Mouse (Mus musculus) intestine, embryonic 14.5 days (tissue): ENCODE results near the gene Kcnk1. TPM values are rescaled to one million over a fixed set of nuclear protein-coding genes. Genes with fewer than 3 reads are reported as not detected.
A peak's percentile ranks its signal among the peaks of the same experiment; 100 is the strongest.

Experiments
- ATAC-seq: fragments of 200-750 bp; cut with Nextera tagmentation; replicated peaks from 2 replicates; pipeline ENCODE4 v1.8.0; 2017; ENCODE audit warnings: low read depth, moderate number of reproducible peaks, moderate TSS enrichment, moderate library complexity; ENCODE audit not compliant: low FRiP score, low TSS enrichment
- DNase-seq: peaks from one replicate; pipeline ENCODE4 v3.0.0-alpha.2; 2018; ENCODE audit warnings: low spot score
- H3K27ac ChIP-seq: fragments of 300-500 bp; sonication (generic); 2 replicates; pipeline ENCODE4 v1.5.1; 2014; ENCODE audit warnings: low read depth, mild to moderate bottlenecking, control low read depth
- H3K27me3 ChIP-seq: fragments of 300-500 bp; sonication (generic); replicated peaks from 2 replicates; pipeline ENCODE4 v1.6.1; 2014; ENCODE audit warnings: low read length, control low read depth; ENCODE audit not compliant: control insufficient read depth, insufficient read depth
- H3K36me3 ChIP-seq: fragments of 300-500 bp; sonication (generic); 2 replicates; pipeline ENCODE4 v1.6.1; 2014; ENCODE audit warnings: low read length, control low read depth; ENCODE audit not compliant: control insufficient read depth, insufficient read depth
- H3K4me1 ChIP-seq: fragments of 300-500 bp; sonication (generic); replicated peaks from 2 replicates; pipeline ENCODE4 v1.6.1; 2014; ENCODE audit warnings: low read length, control low read depth, mixed read lengths; ENCODE audit not compliant: control insufficient read depth, insufficient read depth
- H3K4me2 ChIP-seq: fragments of 300-500 bp; sonication (generic); 2 replicates; pipeline ENCODE4 v1.6.1; 2014; ENCODE audit warnings: low read length
- H3K4me3 ChIP-seq: fragments of 300-500 bp; sonication (generic); 2 replicates; pipeline ENCODE4 v1.5.1; 2014; ENCODE audit warnings: low read depth, low read length, control low read depth, mixed read lengths
- H3K9ac ChIP-seq: fragments of 300-500 bp; sonication (generic); 2 replicates; pipeline ENCODE4 v1.6.1; 2014; ENCODE audit warnings: mild to moderate bottlenecking, low read length
- H3K9me3 ChIP-seq: fragments of 300-500 bp; sonication (generic); 2 replicates; pipeline ENCODE4 v1.6.1; 2016; ENCODE audit warnings: low read length, control low read depth; ENCODE audit not compliant: control insufficient read depth
- WGBS: fragments of 180-500 bp; shearing (Covaris S2); extraction: QIAGEN DNeasy Blood & Tissue Kit; methylation state at CpG from one replicate; pipeline ENCODE4 v1.1.7; 2014; 5-methylcytosine and 5-hydroxymethylcytosine counted together
- polyA plus RNA-seq: library from polyadenylated mRNA; unstranded; fragments of >200 nt; fragmentation: Nextera tagmentation; extraction: Ambion mirVana; gene quantifications from 2 replicates; pipeline ENCODE4 v1.2.1, GENCODE M21; 2014

The Kcnk1 gene
- polyA plus RNA-seq, 1 experiment from 2014 or later = 50.3 TPM

DNA sequence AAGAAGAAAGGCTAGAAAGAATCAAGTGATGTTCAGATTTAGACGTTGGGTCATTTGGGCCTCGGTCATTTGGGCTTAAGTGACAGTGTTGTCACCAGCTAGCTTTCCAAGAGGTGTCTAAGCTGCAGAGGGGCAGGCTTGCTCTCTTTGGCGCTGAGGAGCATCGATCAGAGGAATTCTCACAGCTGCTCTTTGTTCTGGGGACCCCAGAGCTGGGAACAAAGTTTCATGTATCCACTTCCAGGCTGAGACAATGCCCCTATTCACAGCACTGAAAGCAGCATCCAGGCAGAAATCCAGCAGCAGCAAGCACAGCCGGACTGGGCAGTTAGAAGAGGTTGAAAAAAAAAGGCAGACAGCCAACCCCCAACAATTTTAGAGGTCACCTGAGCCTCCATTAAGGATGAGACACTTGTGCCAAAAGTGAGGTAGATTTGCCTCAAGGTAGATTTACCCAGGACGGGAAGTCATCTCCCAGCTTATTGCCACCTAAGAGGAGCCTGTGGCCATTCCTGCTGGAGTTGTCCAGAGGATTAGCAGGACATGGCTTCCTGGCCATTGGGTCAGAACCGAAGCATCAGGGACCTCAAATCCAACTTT is 78.3 kb downstream of the Kcnk1 start:
- H3K27me3 ChIP-seq = no peaks in the 10 kb centered on the region
- H3K9ac ChIP-seq = no peak overlapping the region
- ATAC-seq (no peak), DNase-seq (peak; percentile 49)
- H3K4me2 ChIP-seq = no peak overlapping the region
- no peaks in the 10 kb centered on the region for H3K4me1 ChIP-seq
- H3K27ac ChIP-seq = no peak overlapping the region
- H3K9me3 ChIP-seq = no peaks in the 10 kb centered on the region
- no peaks in the 10 kb centered on the region for H3K36me3 ChIP-seq
- H3K4me3 ChIP-seq = no peak overlapping the region
- 61% methylated on average over 7 of the region's 7 CpGs for WGBS

- H3K36me3 ChIP-seq = no peaks in the 10 kb centered on the region
- H3K9ac ChIP-seq = no peak overlapping the region
- H3K27ac ChIP-seq = no peak overlapping the region
- no peak for ATAC-seq
- no peaks in the 10 kb centered on the region for H3K27me3 ChIP-seq
- H3K4me2 ChIP-seq = no peak overlapping the region
- DNase-seq = peak; percentile 35
- no peaks in the 10 kb centered on the region; the same call in 1 of the 2 replicates for H3K4me1 ChIP-seq
- no peak overlapping the region for H3K4me3 ChIP-seq
- no peaks in the 10 kb centered on the region for H3K9me3 ChIP-seq
- 74% methylated on average over 1 of the region's 1 CpGs for WGBS
Observed at GRCm38 (mm10) chr8:126074111-126074510, 79.1 kb downstream of the Kcnk1 start.

DNA sequence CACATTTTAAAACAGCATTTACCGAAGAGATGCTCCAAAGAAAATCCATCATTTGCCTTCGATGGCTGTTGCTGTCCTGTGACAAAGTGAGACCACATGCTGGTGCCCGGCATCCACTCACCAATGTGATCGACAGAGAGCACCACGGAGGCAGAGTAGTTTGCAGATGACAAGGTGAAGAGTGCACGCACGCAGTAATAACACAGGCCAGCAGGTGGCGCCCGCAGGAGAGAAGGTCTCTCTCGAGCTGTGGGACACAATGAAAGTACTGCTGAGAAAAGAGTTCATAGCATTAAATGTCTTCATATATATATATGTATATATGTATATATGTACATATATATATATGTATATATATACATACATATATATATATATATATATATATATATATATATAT is 80.4 kb downstream of the Kcnk1 start:
- no peak for ATAC-seq
- Histone ChIP-seq H3K9ac (no peak overlapping the region), H3K4me2 (no peak overlapping the region), H3K36me3 (no peaks in the 10 kb centered on the region), H3K4me3 (no peak overlapping the region), H3K9me3 (no peaks in the 10 kb centered on the region), H3K27ac (no peak overlapping the region), H3K4me1 (no peaks in the 10 kb centered on the region; the same call in 1 of the 2 replicates), H3K27me3 (no peaks in the 10 kb centered on the region)
- DNase-seq = peak; percentile 93
- WGBS = 19% methylated on average over 10 of the region's 10 CpGs

Other genes starting within 250 kb of the Kcnk1 start
- gene Pcnx2, start 96.9 kb upstream of the Kcnk1 start, polyA plus RNA-seq = 0.08 and 0.17 TPM in 2 replicates
- 3.9 and 4.7 TPM in 2 replicates for gene Map3k21, start 84.7 kb upstream of the Kcnk1 start, polyA plus RNA-seq